In the genomic region with DNA sequence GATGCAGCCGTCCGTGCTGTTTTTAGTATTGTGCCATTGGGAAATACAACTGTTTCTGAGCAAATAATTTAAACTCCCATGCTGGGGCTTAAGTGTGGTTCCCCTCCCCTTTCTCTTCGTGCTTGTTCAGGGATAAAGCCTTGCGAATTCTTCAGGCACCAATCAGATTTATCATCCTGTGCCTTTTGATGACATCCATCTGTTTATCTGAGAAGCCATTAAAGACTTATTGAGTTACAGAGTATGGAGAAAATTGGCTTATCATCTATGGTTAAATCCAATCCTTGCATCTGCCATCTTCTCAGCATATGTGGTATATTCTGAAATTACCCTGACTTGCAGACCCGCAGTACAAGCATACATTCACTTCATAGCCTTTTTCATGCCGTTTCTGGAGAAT, we compare ENCODE assay signal across 18 mouse cellular contexts.
DNase-seq lines count a peak whose midpoint lies in the region; ATAC-seq and TF ChIP-seq lines count a peak whose summit lies in the region.
"Had no signal": no experiment of that assay in that cellular context is flagged by ENCODE, and none has a peak within 500 bp of the region (broad histone marks: within the 10 kb centered on the region; RNA-seq: fewer than 3 reads in every experiment).

No protein-coding gene starts in this region.

- 49% methylated on average over 6 of the region's 6 CpGs for WGBS in heart, embryonic 13.5 days
- WGBS in kidney, adult 2 months: 63% methylated on average over 6 of the region's 6 CpGs
- WGBS in midbrain, embryonic 14.5 days: 10% methylated on average over 6 of the region's 6 CpGs
- WGBS in midbrain, postnatal 0 days: 35% methylated on average over 6 of the region's 6 CpGs

- no peak for ATAC-seq in heart, embryonic 13.5 days (ENCODE audit: extremely low read depth, insufficient number of reproducible peaks, low FRiP score, low TSS enrichment)
- no peak for ATAC-seq in midbrain, embryonic 14.5 days (ENCODE audit: low FRiP score, low TSS enrichment)
- ATAC-seq in midbrain, postnatal 0 days (ENCODE audit: low FRiP score): no peak
- ATAC-seq: hindbrain, embryonic 16.5 days; intestine, postnatal 0 days had no signal

- no peak for TF ChIP-seq CTCF in kidney, adult 2 months (conservative IDR thresholded peaks at IDR 0.05; ENCODE audit: insufficient read depth, insufficient read length, low read depth, low read length)
- TF ChIP-seq CTCF in midbrain, postnatal 0 days (IDR thresholded peaks at IDR 0.05): no peak

- no peak for TF ChIP-seq POLR2A in kidney, adult 2 months (IDR thresholded peaks at IDR 0.05; ENCODE audit: low read depth, low read length)

- no peak overlapping the region for H3K9ac ChIP-seq in heart, embryonic 13.5 days
- H3K9ac ChIP-seq in midbrain, embryonic 14.5 days (replicated peaks; ENCODE audit: low read length): no peak overlapping the region
- H3K9ac ChIP-seq in midbrain, postnatal 0 days (replicated peaks; ENCODE audit: low read length, poor library complexity, severe bottlenecking): no peak overlapping the region
- H3K9ac ChIP-seq: embryonic facial prominence, embryonic 15.5 days; stomach, embryonic 15.5 days had no signal

- peak overlapping the region; percentile 79 for H3K27ac ChIP-seq in heart, embryonic 13.5 days (replicated peaks)
- no peak overlapping the region for H3K27ac ChIP-seq in kidney, adult 2 months (ENCODE audit: insufficient read depth, low read depth, low read length)
- H3K27ac ChIP-seq in midbrain, embryonic 14.5 days (replicated peaks; ENCODE audit: low read depth, low read length): no peak overlapping the region
- no peak overlapping the region for H3K27ac ChIP-seq in midbrain, postnatal 0 days (ENCODE audit: low read depth, low read length)
- H3K27ac ChIP-seq: embryonic facial prominence, embryonic 15.5 days; macrophage; midbrain, embryonic 10.5 days; stomach, embryonic 15.5 days had no signal

- peaks cover 73% of the 10 kb centered on the region for H3K4me1 ChIP-seq in heart, embryonic 13.5 days
- H3K4me1 ChIP-seq in kidney, adult 2 months (ENCODE audit: control insufficient read depth, insufficient read depth, low read length): no peaks in the 10 kb centered on the region; the same call in 1 of the 2 replicates
- peaks cover 49% of the 10 kb centered on the region for H3K4me1 ChIP-seq in midbrain, embryonic 14.5 days (ENCODE audit: control insufficient read depth, insufficient read depth, low read length)
- 0 out of 2 replicates have a peak, but pooled peaks cover 18% of the 10 kb centered on the region for H3K4me1 ChIP-seq in midbrain, postnatal 0 days (ENCODE audit: insufficient read depth, low read length)

- no peaks in the 10 kb centered on the region for H3K36me3 ChIP-seq in heart, embryonic 13.5 days
- H3K36me3 ChIP-seq in kidney, adult 2 months (ENCODE audit: control insufficient read depth, insufficient read depth, low read length): no peaks in the 10 kb centered on the region
- no peaks in the 10 kb centered on the region for H3K36me3 ChIP-seq in midbrain, embryonic 14.5 days (ENCODE audit: control insufficient read depth, insufficient read depth, low read length)
- no peaks in the 10 kb centered on the region for H3K36me3 ChIP-seq in midbrain, postnatal 0 days (ENCODE audit: insufficient read depth, low read length)
- H3K36me3 ChIP-seq: embryonic facial prominence, embryonic 15.5 days; stomach, embryonic 15.5 days had no signal

- no peak for DNase-seq in heart, postnatal 36 days
- DNase-seq in kidney, adult 2 months: peak; percentile 6
- DNase-seq in kidney, adult 11 months: no peak
- peak; percentile 40 for DNase-seq in midbrain, embryonic 14.5 days
- no peak for DNase-seq in midbrain, postnatal 0 days (ENCODE audit: low spot score)
- DNase-seq in adrenal gland, postnatal 10 days: no peak
- DNase-seq: adrenal gland, adult 8-10 months; cerebellum, postnatal 10 days; lung, adult 18-20 months; thymus, adult 18-20 months; thymus, postnatal 4 days had no signal

- H3K4me2 ChIP-seq in heart, embryonic 13.5 days: peak overlapping the region; percentile 62
- no peak overlapping the region for H3K4me2 ChIP-seq in midbrain, embryonic 14.5 days (ENCODE audit: low read length)
- H3K4me2 ChIP-seq in midbrain, postnatal 0 days (ENCODE audit: low read depth, low read length, poor library complexity, severe bottlenecking): no peak overlapping the region
- H3K4me2 ChIP-seq: embryonic facial prominence, embryonic 15.5 days; stomach, embryonic 15.5 days had no signal

- no peaks in the 10 kb centered on the region for H3K27me3 ChIP-seq in heart, embryonic 13.5 days (replicated peaks)
- no peaks in the 10 kb centered on the region for H3K27me3 ChIP-seq in kidney, adult 2 months (replicated peaks; ENCODE audit: control insufficient read depth, insufficient read depth, low read length)
- no peaks in the 10 kb centered on the region for H3K27me3 ChIP-seq in midbrain, embryonic 14.5 days (ENCODE audit: control insufficient read depth, insufficient read depth, low read length)
- H3K27me3 ChIP-seq in midbrain, postnatal 0 days (ENCODE audit: insufficient read depth, low read length): no peaks in the 10 kb centered on the region
- H3K27me3 ChIP-seq: embryonic facial prominence, embryonic 15.5 days; stomach, embryonic 15.5 days had no signal

- H3K4me3 ChIP-seq in heart, embryonic 13.5 days: no peak overlapping the region
- H3K4me3 ChIP-seq in kidney, adult 2 months (ENCODE audit: insufficient read depth, low read depth, low read length): no peak overlapping the region
- H3K4me3 ChIP-seq in midbrain, embryonic 14.5 days (replicated peaks; ENCODE audit: low read depth, low read length): no peak overlapping the region
- H3K4me3 ChIP-seq in midbrain, postnatal 0 days (ENCODE audit: low read depth, low read length): no peak overlapping the region
- H3K4me3 ChIP-seq: embryonic facial prominence, embryonic 15.5 days; midbrain, embryonic 10.5 days; stomach, embryonic 15.5 days had no signal

- H3K9me3 ChIP-seq in heart, embryonic 13.5 days: no peaks in the 10 kb centered on the region
- H3K9me3 ChIP-seq in midbrain, embryonic 14.5 days (ENCODE audit: control insufficient read depth, low read length): no peaks in the 10 kb centered on the region; the same call in 1 of the 2 replicates
- H3K9me3 ChIP-seq in midbrain, postnatal 0 days (ENCODE audit: low read length): no peaks in the 10 kb centered on the region
- H3K9me3 ChIP-seq: embryonic facial prominence, embryonic 15.5 days; stomach, embryonic 15.5 days had no signal

- intact Hi-C loops in heart, postnatal 36 days (cut with DNase I): no loop called here

Comparison
In these comparisons a context has a peak if more than half of its experiments do, and no peak if none do; other contexts are left out.
1. DNase-seq: peak in kidney, adult 2 months (single experiment) and midbrain, embryonic 14.5 days (single experiment); none in heart, postnatal 36 days (0 of 2), kidney, adult 11 months (single experiment), midbrain, postnatal 0 days (single experiment) and adrenal gland, postnatal 10 days (single experiment).